Mouse (Mus musculus): ENCODE measurements around the gene Hmgb2.
A peak's percentile ranks its signal among the peaks of the same experiment; 100 is the strongest.
"Not testable (repeated sequence)": the region's sequence is repeated elsewhere in the genome, so short reads cannot be mapped to it uniquely, and the experiment has no call there.

Hmgb2 gene

DNA sequence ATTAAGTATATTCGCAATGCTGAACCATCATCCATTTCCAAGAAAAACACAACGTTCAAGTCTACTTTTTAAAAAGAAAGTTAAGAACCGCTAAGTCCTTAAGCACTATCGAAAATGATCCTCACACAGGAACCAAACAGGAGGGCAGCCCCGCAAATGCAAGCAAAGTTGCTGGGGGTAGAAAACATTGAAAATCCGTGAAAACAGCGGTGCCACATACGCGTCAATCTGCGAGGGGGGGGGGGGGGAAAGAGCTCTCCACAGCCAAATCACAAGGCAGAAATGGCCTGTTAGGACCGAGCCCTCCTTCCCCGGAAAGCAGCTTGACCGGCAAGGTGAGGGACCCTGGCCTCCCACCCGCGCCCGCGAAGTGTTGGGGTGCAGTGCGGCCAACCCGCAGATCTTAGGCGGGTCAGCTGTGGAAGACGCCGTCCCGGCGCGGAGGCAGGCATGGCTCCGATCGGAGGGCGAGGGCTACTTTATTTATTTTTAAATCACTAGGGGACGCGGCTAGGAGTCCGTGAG, 854 bp upstream of the Hmgb2 start:
- no peak for DNase-seq (ENCODE audit: low spot score in 2 of 2)

DNA sequence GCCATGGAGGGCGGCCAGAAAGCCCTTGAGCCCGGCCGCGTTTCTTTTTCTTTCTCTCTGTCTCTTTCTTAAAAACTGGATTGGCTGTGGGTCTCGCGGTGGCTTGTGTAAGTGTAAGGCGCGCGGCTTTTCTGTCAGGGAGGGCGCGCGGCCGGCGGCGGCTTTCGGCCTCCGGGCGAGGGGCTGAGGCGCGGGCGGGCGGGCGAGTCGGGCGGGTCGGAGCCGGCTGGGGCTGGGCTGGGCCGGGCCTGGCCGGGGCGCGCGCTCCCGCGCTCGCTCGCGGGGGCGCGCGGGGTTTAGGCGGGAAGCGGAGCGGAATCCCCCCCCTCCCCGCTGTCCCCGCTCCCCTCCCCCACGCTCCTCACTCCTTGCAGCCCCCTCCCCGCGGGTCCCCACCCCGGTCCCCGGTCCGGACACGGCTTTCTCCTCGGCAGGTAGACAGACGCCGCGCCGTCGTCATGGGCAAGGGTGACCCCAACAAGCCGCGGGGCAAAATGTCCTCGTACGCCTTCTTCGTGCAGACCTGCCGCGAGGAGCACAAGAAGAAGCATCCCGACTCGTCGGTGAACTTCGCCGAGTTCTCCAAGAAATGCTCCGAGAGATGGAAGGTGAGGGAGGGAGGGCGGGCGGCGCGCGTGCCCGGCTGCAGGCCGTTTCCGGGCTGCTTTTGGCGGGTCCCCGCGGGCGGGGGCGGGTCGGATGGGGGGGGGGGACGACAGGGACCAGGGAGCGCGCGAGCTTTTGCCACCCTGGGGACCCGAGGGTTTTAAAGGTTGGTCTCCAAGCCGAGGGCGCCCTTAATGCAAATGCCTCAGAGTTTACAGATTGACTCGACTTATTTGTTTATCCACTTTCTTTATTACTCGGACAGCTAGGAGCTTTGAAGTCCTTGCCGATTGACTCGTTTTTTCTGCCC, 692 bp downstream of the Hmgb2 start:
- peak; percentile 49 to 57 for DNase-seq (ENCODE audit: low spot score in 2 of 2)

- DNase-seq (ENCODE audit: low spot score in 2 of 2) = not testable (repeated sequence)
Observed at GRCm38 (mm10) chr8:57513178-57513661, 1.5 kb downstream of the Hmgb2 start.

DNA sequence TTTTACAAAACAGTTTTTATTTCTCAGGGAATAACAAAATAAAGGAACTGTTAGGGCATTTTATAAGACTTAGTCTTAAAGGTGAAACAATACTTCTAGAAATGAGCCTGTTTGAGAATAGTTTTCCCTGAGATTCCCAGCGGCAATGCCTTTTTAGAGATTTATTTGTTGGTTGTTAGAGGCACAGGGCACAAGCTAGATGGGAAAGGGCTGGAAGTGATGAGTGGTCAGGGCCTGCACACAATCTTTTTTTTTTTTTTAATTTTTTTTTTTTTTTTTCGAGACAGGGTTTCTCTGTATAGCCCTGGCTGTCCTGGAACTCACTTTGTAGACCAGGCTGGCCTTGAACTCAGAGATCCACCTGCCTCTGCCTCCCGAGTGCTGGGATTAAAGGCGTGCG, 5.0 kb downstream of the Hmgb2 start:
- not testable (repeated sequence) for DNase-seq (ENCODE audit: low spot score in 2 of 2)

GRCm38 (mm10) chr8:57517723-57518122, 6.0 kb downstream of the Hmgb2 start:
- no peak for DNase-seq (ENCODE audit: low spot score in 2 of 2)

GRCm38 (mm10) chr8:57520186-57520786, 8.6 kb downstream of the Hmgb2 start:
- DNase-seq (ENCODE audit: low spot score in 2 of 2) = no peak

DNA sequence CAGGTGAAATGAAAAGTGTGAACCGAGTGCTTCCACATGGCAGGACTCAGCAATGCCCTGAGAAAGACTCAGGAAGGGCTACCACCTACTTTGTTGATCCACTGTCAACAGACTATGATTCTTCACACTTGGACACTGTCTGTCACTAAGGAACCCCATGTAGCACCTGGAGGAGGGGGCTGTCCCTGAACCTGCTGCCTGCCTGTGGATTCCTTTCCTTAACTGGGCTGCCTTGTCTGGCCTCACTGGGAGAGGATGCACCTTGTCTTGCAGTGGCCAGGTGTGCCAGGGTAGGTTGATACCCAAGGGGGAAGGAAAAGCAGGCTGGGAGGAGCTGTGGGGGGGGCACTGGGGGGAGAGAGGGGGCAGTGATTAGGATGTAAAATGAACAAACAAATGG, 16.3 kb downstream of the Hmgb2 start:
- no peak for DNase-seq (ENCODE audit: low spot score in 2 of 2)

DNA sequence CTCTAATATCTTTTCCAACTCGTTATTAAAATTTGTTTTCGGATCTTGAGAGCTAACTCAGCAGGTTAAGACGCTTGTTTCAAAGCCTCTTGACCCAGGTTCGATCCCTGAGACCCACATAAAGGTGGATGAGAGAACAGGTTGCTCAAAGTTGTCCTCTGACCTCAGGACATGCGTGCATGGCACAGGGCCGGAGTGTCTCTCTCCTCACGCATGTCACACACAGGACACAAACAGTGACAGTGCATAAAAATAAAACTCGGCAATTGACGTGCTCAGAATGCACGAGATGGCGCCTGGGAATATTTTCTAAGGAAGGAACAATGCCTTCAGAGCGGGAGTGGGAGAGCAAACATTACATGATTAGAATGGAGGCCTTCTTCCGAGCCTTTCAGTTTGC, 18.5 kb downstream of the Hmgb2 start:
- no peak for DNase-seq (ENCODE audit: low spot score in 2 of 2)

DNA sequence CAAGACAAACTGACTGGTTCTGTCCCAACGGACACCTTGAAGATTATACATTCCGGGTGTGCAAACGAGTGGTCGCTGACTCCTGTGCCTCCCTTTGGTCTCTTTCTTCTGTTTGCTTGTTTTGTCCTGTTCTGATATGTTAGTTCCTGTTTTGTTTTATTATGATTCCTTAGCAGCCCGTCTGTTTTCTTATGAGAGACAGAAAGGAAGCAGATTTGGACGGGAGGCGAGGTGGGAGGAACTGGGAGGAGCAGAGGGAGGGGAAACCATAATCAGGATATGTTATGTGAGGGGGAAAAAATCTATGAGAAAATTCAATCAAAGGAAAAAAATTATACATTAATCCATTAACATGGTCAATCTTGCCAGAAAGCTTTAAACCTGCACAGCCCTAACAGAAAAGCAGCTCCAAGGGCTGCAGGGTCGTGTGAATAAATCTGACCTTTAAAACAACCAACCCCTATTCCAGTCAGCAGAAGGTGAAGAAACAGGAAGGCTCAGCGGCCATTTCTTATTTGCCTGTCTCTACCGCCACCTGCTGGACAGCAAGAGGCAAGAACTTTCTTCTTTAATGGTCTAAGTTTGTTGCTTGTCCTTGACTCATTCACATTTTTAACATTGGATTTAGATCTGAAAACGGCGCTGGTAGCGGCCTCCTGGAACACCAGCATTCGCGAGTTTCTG, 19.1 kb downstream of the Hmgb2 start:
- peak; percentile 30 to 76 for DNase-seq (ENCODE audit: low spot score in 2 of 2)

GRCm38 (mm10) chr8:57532223-57532622, 20.5 kb downstream of the Hmgb2 start:
- DNase-seq (ENCODE audit: low spot score in 2 of 2) = peak in 1 of 2 experiments; percentile 17

GRCm38 (mm10) chr8:57533106-57533505, 21.4 kb downstream of the Hmgb2 start:
- DNase-seq (ENCODE audit: low spot score in 2 of 2) = no peak

- DNase-seq (ENCODE audit: low spot score in 2 of 2) = no peak
Observed at GRCm38 (mm10) chr8:57534495-57534894, 22.8 kb downstream of the Hmgb2 start.

DNA sequence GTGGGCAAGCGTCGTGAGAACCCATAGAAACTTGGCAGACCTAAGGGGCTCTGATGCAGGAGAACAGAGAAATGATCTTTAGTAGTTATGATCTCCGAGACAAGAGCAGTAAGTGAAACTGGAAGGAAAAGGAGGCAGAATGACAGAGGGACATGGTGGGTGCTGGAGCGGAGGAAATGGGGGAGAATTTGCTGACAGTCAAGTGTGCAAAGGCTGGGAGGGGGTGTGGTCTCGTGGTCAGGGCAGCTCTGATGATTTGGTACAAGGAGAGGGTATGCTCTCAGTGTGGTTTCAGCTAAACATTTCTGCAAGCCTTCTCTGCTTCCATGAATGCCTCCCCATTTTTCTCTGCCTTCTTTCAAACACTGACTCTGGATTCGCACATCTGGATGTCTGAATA, 24.5 kb downstream of the Hmgb2 start:
- DNase-seq (ENCODE audit: low spot score in 2 of 2) = no peak

GRCm38 (mm10) chr8:57538601-57539000, 26.9 kb downstream of the Hmgb2 start:
- DNase-seq (ENCODE audit: low spot score in 2 of 2) = no peak

- DNase-seq (ENCODE audit: low spot score in 2 of 2) = peak; percentile 31 to 70
Observed at GRCm38 (mm10) chr8:57540110-57540838, 28.6 kb downstream of the Hmgb2 start.

GRCm38 (mm10) chr8:57540951-57541350, 29.2 kb downstream of the Hmgb2 start:
- DNase-seq (ENCODE audit: low spot score in 2 of 2) = no peak

- no peak for DNase-seq (ENCODE audit: low spot score in 2 of 2)
Observed at GRCm38 (mm10) chr8:57541405-57541804, 29.7 kb downstream of the Hmgb2 start.

DNA sequence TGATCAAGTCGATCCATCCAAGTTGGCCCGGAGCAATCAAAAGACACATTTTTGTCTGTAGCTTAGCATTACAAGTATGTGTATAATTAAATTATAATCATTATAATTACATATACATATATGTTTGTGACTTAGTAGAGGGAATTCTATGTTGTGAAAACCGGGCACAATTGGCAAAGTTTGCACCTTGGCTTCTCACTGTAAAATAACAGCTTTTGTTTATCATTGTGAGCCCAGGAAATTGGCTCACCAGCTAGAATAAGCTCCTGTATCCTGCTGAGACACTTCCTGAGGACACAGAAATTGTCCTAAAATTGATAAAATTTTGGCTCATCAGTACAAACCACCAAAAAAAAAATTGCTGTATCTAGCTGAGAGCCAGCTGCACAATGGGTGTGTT, 34.7 kb downstream of the Hmgb2 start:
- no peak for DNase-seq (ENCODE audit: low spot score in 2 of 2)

DNA sequence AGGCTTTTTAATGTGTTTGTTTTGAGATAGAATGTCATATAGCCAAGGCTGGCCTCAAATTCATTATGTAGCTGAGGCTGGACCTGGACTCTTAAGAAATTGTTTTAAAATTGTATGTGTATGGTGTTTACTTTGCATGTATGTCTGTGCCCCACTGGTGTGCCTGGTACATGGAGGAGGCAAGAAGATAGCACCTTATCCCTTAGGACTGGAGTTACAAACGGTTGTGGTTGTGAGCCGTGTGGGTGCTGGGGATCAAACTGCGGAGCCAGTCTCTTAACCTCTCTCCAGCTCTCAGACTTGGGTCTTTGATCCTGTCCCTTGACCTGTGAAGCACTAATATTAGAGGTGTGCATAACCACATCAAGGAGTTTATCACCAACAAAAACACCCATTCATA, 35.1 kb downstream of the Hmgb2 start:
- DNase-seq (ENCODE audit: low spot score in 2 of 2) = no peak

DNA sequence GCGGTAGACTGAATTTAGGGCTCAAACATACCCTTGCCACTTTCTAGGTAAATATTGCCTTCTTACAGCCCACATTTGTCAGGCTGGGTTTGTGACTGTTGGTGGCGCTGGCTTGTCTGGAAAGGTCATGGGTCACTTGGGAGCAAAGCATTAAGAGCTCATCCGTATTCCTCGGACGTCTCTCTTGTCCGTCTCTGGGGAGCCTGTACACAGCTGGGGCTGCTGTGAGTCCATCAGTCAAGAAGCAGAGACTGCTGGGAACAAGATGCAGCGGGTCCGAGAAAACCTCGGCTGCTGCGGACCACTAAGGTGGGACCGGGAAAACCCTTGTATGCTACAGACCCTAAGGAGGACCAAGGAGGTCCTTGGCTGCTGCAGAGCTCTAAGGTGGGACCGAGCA, 35.9 kb downstream of the Hmgb2 start:
- no peak for DNase-seq (ENCODE audit: low spot score in 2 of 2)
